Mouse (Mus musculus) neural tube, embryonic 15.5 days (tissue): Measurements from ENCODE around the gene Tmem50a. TPM values are rescaled to one million over a fixed set of nuclear protein-coding genes. Genes with fewer than 3 reads are reported as not detected.

Experiments used
- ATAC-seq: fragments of 200-750 bp; cut with Nextera tagmentation; 2 replicates; pipeline ENCODE4 v1.8.0; 2017; ENCODE audit warnings: mild to moderate bottlenecking, moderate TSS enrichment, moderate library complexity; ENCODE audit not compliant: low FRiP score
- H3K27ac ChIP-seq: fragments of 300-500 bp; sonication (generic); replicated peaks from 2 replicates; pipeline ENCODE4 v1.5.1; 2015; ENCODE audit warnings: mild to moderate bottlenecking, inconsistent platforms
- H3K27me3 ChIP-seq: fragments of 300-500 bp; sonication (generic); replicated peaks from 2 replicates; pipeline ENCODE4 v1.6.1; 2015; ENCODE audit warnings: inconsistent platforms
- H3K36me3 ChIP-seq: fragments of 300-500 bp; sonication (generic); 2 replicates; pipeline ENCODE4 v1.6.1; 2015; ENCODE audit warnings: inconsistent platforms
- H3K4me1 ChIP-seq: fragments of 300-500 bp; sonication (generic); 2 replicates; pipeline ENCODE4 v1.6.1; 2015; ENCODE audit warnings: inconsistent platforms
- H3K4me2 ChIP-seq: fragments of 300-500 bp; sonication (generic); 2 replicates; pipeline ENCODE4 v1.6.1; 2015; ENCODE audit warnings: inconsistent platforms, mild to moderate bottlenecking, moderate library complexity
- H3K4me3 ChIP-seq: fragments of 300-500 bp; sonication (generic); replicated peaks from 2 replicates; pipeline ENCODE4 v1.5.1; 2015; ENCODE audit warnings: mild to moderate bottlenecking, inconsistent platforms
- H3K9ac ChIP-seq: fragments of 300-500 bp; sonication (generic); replicated peaks from 2 replicates; pipeline ENCODE4 v1.6.1; 2015; ENCODE audit warnings: mild to moderate bottlenecking, inconsistent platforms
- H3K9me3 ChIP-seq: fragments of 300-500 bp; sonication (generic); replicated peaks from 2 replicates; pipeline ENCODE4 v1.6.1; 2016; ENCODE audit warnings: inconsistent platforms
- WGBS: fragments of 180-500 bp; shearing (Covaris S2); methylation state at CpG from one replicate; pipeline ENCODE4 v1.1.7; 2015; ENCODE audit warnings: mixed read lengths; 5-methylcytosine and 5-hydroxymethylcytosine counted together
- polyA plus RNA-seq: library from polyadenylated mRNA; unstranded; fragments of >200 nt; fragmentation: Nextera tagmentation; extraction: Ambion mirVana; gene quantifications from 2 replicates; pipeline ENCODE4 v1.2.1, GENCODE M21; 2015

Gene Tmem50a
- polyA plus RNA-seq, 1 experiment from 2014 or later: 218 TPM

GRCm38 (mm10) chr4:134869815-134870375 is 44.9 kb downstream of the Tmem50a start:
- Histone ChIP-seq H3K9me3 (no peaks in the 10 kb centered on the region), H3K27me3 (peaks cover 33% of the 10 kb centered on the region), H3K9ac (no peak overlapping the region), H3K27ac (no peak overlapping the region), H3K4me1 (no peaks in the 10 kb centered on the region), H3K36me3 (no peaks in the 10 kb centered on the region), H3K4me2 (no peak overlapping the region), H3K4me3 (no peak overlapping the region)
- no peak for ATAC-seq
- WGBS: 57% methylated on average over 7 of the region's 7 CpGs

- no peak overlapping the region for H3K27ac ChIP-seq
- no peaks in the 10 kb centered on the region for H3K4me1 ChIP-seq
- peaks cover 33% of the 10 kb centered on the region for H3K27me3 ChIP-seq
- H3K4me3 ChIP-seq: no peak overlapping the region
- H3K4me2 ChIP-seq: no peak overlapping the region
- no peaks in the 10 kb centered on the region for H3K36me3 ChIP-seq
- H3K9ac ChIP-seq: no peak overlapping the region
- no peaks in the 10 kb centered on the region for H3K9me3 ChIP-seq
- no peak for ATAC-seq
- WGBS: 16% methylated on average over 16 of the region's 16 CpGs
These were observed 45.6 kb downstream of the Tmem50a start for GRCm38 (mm10) chr4:134869068-134869730.

- no peak overlapping the region for H3K4me2 ChIP-seq
- no peak overlapping the region for H3K9ac ChIP-seq
These were observed 46.3 kb downstream of the Tmem50a start for GRCm38 (mm10) chr4:134868490-134868889.

GRCm38 (mm10) chr4:134868065-134868464 is 46.8 kb downstream of the Tmem50a start:
- no peak overlapping the region for H3K4me2 ChIP-seq
- H3K4me3 ChIP-seq: no peak overlapping the region
- H3K4me1 ChIP-seq: no peaks in the 10 kb centered on the region
- WGBS: 91% methylated on average over 10 of the region's 10 CpGs
- ATAC-seq: no peak
- H3K9ac ChIP-seq: no peak overlapping the region
- no peaks in the 10 kb centered on the region for H3K36me3 ChIP-seq
- H3K27ac ChIP-seq: no peak overlapping the region
- no peaks in the 10 kb centered on the region for H3K9me3 ChIP-seq
- peaks cover 33% of the 10 kb centered on the region for H3K27me3 ChIP-seq

More at GRCm38 (mm10) chr4:134868490-134868889, 46.3 kb downstream of the Tmem50a start:
- no peaks in the 10 kb centered on the region for H3K36me3 ChIP-seq
- H3K4me3 ChIP-seq: no peak overlapping the region
- no peak for ATAC-seq
- peaks cover 33% of the 10 kb centered on the region for H3K27me3 ChIP-seq
- no peaks in the 10 kb centered on the region for H3K9me3 ChIP-seq
- 26% methylated on average over 9 of the region's 9 CpGs for WGBS
- no peaks in the 10 kb centered on the region for H3K4me1 ChIP-seq
- no peak overlapping the region for H3K27ac ChIP-seq

GRCm38 (mm10) chr4:134867661-134868060 is 47.2 kb downstream of the Tmem50a start:
- ATAC-seq: no peak
- Histone ChIP-seq H3K27ac (no peak overlapping the region), H3K36me3 (no peaks in the 10 kb centered on the region), H3K4me3 (no peak overlapping the region), H3K4me2 (no peak overlapping the region), H3K9me3 (no peaks in the 10 kb centered on the region), H3K27me3 (peaks cover 33% of the 10 kb centered on the region), H3K9ac (no peak overlapping the region), H3K4me1 (no peaks in the 10 kb centered on the region)
- 91% methylated on average over 8 of the region's 8 CpGs for WGBS

GRCm38 (mm10) chr4:134867213-134867612 is 47.6 kb downstream of the Tmem50a start:
- H3K27me3 ChIP-seq: peaks cover 33% of the 10 kb centered on the region
- H3K4me2 ChIP-seq: no peak overlapping the region
- 92% methylated on average over 8 of the region's 8 CpGs for WGBS
- no peaks in the 10 kb centered on the region for H3K9me3 ChIP-seq
- H3K27ac ChIP-seq: no peak overlapping the region
- H3K9ac ChIP-seq: no peak overlapping the region
- no peaks in the 10 kb centered on the region for H3K36me3 ChIP-seq
- ATAC-seq: no peak
- no peak overlapping the region for H3K4me3 ChIP-seq
- no peaks in the 10 kb centered on the region for H3K4me1 ChIP-seq

GRCm38 (mm10) chr4:134865789-134866188 is 49.0 kb downstream of the Tmem50a start:
- Histone ChIP-seq H3K9ac (no peak overlapping the region), H3K27ac (no peak overlapping the region), H3K27me3 (peaks cover 31% of the 10 kb centered on the region), H3K9me3 (no peaks in the 10 kb centered on the region), H3K4me3 (no peak overlapping the region), H3K4me2 (no peak overlapping the region), H3K36me3 (no peaks in the 10 kb centered on the region), H3K4me1 (no peaks in the 10 kb centered on the region)
- no peak for ATAC-seq
- 95% methylated on average over 5 of the region's 5 CpGs for WGBS

- H3K36me3 ChIP-seq: no peaks in the 10 kb centered on the region
- peaks cover 27% of the 10 kb centered on the region for H3K27me3 ChIP-seq
- H3K4me2 ChIP-seq: no peak overlapping the region
- no peaks in the 10 kb centered on the region for H3K9me3 ChIP-seq
- 76% methylated on average over 6 of the region's 6 CpGs for WGBS
- H3K27ac ChIP-seq: no peak overlapping the region
- H3K9ac ChIP-seq: no peak overlapping the region
- no peak overlapping the region for H3K4me3 ChIP-seq
- no peak for ATAC-seq
- H3K4me1 ChIP-seq: no peaks in the 10 kb centered on the region
These were observed 49.5 kb downstream of the Tmem50a start for GRCm38 (mm10) chr4:134865340-134865739.

- no peak within 1 kb of the TSS for H3K27ac ChIP-seq
- no peak within 1 kb of the TSS for H3K9ac ChIP-seq
- H3K27me3 ChIP-seq: peaks cover 16% of the 10 kb centered on the region
- H3K4me3 ChIP-seq: no peak within 1 kb of the TSS
- no peak for ATAC-seq
- H3K4me1 ChIP-seq: no peaks in the 10 kb centered on the region
- 79% methylated on average over 14 of the region's 14 CpGs for WGBS
- H3K4me2 ChIP-seq: no peak within 1 kb of the TSS
- H3K9me3 ChIP-seq: no peaks in the 10 kb centered on the region
- no peaks in the 10 kb centered on the region for H3K36me3 ChIP-seq
These were observed 50.7 kb downstream of the Tmem50a start, which contains the start of gene Rhd for GRCm38 (mm10) chr4:134863937-134864729. TSS of gene Rhd (plus strand) at chr4:134864536.

- no peaks in the 10 kb centered on the region for H3K9me3 ChIP-seq
- WGBS: 84% methylated on average over 7 of the region's 7 CpGs
- no peak for ATAC-seq
These were observed 51.8 kb downstream of the Tmem50a start for GRCm38 (mm10) chr4:134862996-134863395.

GRCm38 (mm10) chr4:134861884-134862283 is 52.9 kb downstream of the Tmem50a start:
- no peaks in the 10 kb centered on the region for H3K4me1 ChIP-seq
- WGBS: 88% methylated on average over 6 of the region's 6 CpGs
- no peak overlapping the region for H3K4me3 ChIP-seq
- H3K4me2 ChIP-seq: no peak overlapping the region
- no peaks in the 10 kb centered on the region for H3K9me3 ChIP-seq
- H3K36me3 ChIP-seq: no peaks in the 10 kb centered on the region
- no peaks in the 10 kb centered on the region for H3K27me3 ChIP-seq
- no peak overlapping the region for H3K9ac ChIP-seq
- no peak overlapping the region for H3K27ac ChIP-seq
- no peak for ATAC-seq

More at GRCm38 (mm10) chr4:134862996-134863395, 51.8 kb downstream of the Tmem50a start:
- Histone ChIP-seq H3K27ac (no peak overlapping the region), H3K4me1 (no peaks in the 10 kb centered on the region), H3K36me3 (no peaks in the 10 kb centered on the region), H3K4me3 (no peak overlapping the region), H3K9ac (no peak overlapping the region), H3K4me2 (no peak overlapping the region), H3K27me3 (peaks cover 5% of the 10 kb centered on the region; the same call in 1 of the 2 replicates)

- Histone ChIP-seq H3K36me3 (no peaks in the 10 kb centered on the region), H3K27me3 (peaks cover 15% of the 10 kb centered on the region), H3K4me2 (no peak overlapping the region), H3K27ac (no peak overlapping the region), H3K9ac (no peak overlapping the region), H3K4me1 (peaks cover 5% of the 10 kb centered on the region), H3K9me3 (no peaks in the 10 kb centered on the region), H3K4me3 (no peak overlapping the region)
- ATAC-seq: no peak
- WGBS: 86% methylated on average over 4 of the region's 4 CpGs
These were observed 56.3 kb downstream of the Tmem50a start for GRCm38 (mm10) chr4:134858494-134858893.
